Mouse (Mus musculus) heart, adult 18-20 months (tissue): Measurements from ENCODE around the gene Mzf1. TPM values are rescaled to one million over a fixed set of nuclear protein-coding genes. Genes with fewer than 3 reads are reported as not detected.
A peak's percentile ranks its signal among the peaks of the same experiment; 100 is the strongest.

ENCODE experiments used
- DNase-seq, 2 experiments: peaks; one replicate each; pipeline ENCODE4 v3.0.0; 2021 to 2022; ENCODE audit warnings: mixed read lengths in 1 of 2
- total RNA-seq, 2 experiments: library from RNA; stranded (reverse); gene quantifications; 2 replicates each; pipeline ENCODE4 v1.2.3; 2021

Gene Mzf1
- total RNA-seq, 2 experiments from 2014 or later, result 0.07 to 0.21 TPM

- peak; percentile 98 to 99 for DNase-seq
These were observed 20.2 kb downstream of the Mzf1 start, which contains the start of gene Chmp2a for GRCm38 (mm10) chr7:13034148-13034977. Gene Chmp2a, minus strand, starts transcription at chr7:13034807.

- DNase-seq, result no peak
These were observed 21.0 kb downstream of the Mzf1 start for GRCm38 (mm10) chr7:13033451-13034147.

GRCm38 (mm10) chr7:13032541-13032940, 22.0 kb downstream of the Mzf1 start:
- DNase-seq, result no peak

DNA sequence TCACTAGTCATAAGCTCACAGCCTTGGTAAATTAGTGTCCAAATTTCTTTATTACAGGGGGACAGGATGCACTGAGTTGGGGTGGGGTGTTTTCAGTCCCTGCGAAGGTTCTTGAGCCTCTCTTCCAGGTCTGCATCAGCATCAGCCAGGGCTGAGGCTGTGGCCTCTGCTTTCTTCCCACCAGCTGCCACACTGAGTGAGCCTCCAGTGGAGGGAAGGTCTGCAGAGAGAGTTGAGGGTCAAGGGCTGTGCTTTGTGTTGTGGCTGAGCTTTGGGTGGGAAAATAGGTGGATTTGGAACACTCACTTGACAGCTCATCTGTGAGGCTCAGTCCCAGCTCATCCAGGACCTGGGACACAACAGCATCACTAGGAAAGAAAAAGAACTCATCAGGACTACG, 22.6 kb downstream of the Mzf1 start:
- DNase-seq, result no peak

DNA sequence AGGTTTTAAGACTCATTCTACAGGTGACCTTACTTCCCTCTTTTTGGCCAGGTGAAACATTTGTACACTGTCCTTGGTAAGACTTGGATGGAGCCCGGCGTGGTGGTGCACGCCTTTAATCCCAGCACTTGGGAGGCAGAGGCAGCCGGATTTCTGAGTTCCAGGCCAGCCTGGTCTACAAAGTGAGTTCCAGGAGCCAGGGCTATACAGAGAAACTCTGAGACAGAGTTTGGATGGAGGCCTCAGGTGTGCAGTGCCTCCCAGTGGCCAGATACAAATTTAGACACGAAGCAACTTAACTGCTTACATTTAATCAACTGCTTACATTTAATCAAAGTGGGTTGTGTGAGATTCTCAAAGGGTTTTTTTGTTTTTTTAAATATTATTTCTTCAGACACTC, 23.5 kb downstream of the Mzf1 start:
- no peak for DNase-seq

GRCm38 (mm10) chr7:13028986-13029385, 25.6 kb downstream of the Mzf1 start:
- no peak for DNase-seq

DNA sequence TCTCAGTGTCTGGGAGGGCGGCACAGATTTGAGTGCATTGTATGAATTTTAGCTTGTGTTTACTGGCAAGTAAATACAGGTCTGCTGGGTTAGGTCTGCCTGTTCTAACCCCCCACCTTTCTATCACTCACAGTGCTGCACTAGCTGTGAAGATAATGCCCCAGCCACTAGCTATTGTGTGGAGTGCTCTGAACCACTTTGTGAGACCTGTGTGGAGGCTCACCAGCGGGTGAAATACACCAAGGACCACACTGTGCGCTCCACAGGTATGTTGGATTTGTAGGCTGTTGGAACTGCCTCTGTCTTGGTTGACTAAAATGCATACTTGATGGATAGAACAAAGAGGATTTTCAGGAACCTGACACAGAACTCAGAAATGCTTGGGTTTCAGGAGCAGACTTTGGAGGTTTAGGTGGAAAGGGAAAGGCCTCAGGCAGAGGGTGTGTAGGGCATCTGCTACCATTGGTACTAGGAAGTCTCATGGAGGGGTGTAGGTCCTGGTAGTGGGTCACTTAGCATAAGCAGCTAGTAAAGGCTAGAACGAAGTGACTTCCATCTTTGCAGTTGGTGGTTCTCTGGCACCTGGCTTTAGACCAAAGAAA, 29.0 kb downstream of the Mzf1 start:
- no peak for DNase-seq

DNA sequence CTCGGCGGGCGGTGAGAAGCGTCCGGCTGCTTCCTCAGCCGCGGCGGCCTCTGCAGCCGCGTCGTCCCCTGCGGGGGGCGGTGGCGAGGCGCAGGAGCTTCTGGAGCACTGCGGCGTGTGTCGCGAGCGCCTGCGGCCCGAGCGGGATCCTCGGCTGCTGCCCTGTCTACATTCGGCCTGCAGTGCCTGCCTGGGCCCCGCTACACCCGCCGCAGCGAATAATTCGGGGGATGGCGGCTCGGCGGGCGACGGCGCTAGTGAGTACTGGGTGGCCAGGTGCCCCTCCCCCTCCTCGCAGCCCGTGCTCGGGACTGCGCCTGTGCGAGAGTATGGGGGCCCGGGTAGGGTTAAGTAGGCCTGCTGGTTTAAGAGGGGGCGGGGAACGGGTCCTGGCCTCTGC, 29.8 kb downstream of the Mzf1 start:
- peak; percentile 56 to 66 for DNase-seq

- peak; percentile 94 to 96 for DNase-seq
These were observed 30.4 kb downstream of the Mzf1 start for GRCm38 (mm10) chr7:13023928-13024731.

DNA sequence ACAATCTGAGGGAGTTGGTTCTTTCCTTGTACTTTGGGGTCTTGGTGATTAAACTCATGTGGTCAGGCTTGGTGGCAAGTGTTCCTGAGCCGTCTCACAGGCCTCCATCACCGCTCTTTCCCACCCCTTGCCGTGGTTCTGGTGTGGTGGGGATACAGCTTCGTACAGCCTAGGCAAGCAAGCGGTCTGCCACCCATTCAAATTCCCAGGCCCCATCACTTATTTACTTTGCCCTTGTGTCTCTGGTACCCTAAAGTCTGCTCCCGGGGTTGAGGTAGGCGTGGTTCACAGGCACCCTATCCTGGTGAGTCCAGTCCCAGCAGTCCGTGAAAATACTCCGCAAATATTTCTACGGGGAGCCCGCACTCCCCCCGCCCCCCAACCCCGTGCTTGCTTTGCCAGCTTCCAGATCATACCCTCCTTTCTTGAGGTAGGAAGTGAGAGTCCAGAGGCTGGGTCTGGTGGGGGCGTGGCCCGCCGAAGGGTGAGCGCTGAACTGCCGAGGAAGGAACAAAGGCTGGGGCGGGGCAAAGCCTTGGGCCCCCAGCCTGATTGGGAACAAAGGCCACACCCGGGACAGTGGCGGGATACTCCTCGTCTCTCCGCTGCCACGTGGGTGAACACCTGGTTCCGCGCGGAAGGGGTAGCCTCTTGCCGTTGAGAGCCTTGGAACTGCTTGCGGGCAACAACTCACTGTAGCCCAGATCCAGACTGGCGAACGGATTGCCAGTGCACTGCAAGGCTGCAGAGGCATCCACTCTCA, 31.6 kb downstream of the Mzf1 start:
- DNase-seq, result peak; percentile 63 to 84

DNA sequence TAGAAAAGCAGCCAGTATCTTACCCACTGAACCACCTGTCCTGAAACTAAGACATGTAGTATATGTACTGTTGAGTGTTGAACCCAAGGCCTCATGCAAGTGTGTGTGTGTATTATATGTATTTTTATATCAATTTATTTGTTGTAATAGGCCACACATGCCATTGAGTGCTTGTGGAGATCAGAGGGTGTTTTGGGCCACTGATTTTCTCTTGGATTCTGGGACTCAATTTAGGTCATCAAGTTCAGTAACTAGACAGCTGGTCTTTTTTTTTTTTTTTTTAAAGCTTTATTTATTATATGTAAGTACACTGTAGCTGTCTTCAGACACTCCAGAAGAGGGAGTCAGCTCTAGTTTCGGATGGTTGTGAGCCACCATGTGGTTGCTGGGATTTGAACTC, 39.3 kb downstream of the Mzf1 start:
- no peak for DNase-seq

- no peak for DNase-seq
These were observed 40.2 kb downstream of the Mzf1 start for GRCm38 (mm10) chr7:13014275-13014839.

- no peak for DNase-seq
These were observed 40.9 kb downstream of the Mzf1 start for GRCm38 (mm10) chr7:13013671-13014070.

- no peak for DNase-seq
These were observed 44.3 kb downstream of the Mzf1 start, which contains the start of gene Zbtb45 for GRCm38 (mm10) chr7:13010005-13010908. Gene Zbtb45, minus strand, starts transcription at chr7:13010034.

- peak; percentile 94 to 96 for DNase-seq
These were observed 45.2 kb downstream of the Mzf1 start for GRCm38 (mm10) chr7:13009143-13010004.

DNA sequence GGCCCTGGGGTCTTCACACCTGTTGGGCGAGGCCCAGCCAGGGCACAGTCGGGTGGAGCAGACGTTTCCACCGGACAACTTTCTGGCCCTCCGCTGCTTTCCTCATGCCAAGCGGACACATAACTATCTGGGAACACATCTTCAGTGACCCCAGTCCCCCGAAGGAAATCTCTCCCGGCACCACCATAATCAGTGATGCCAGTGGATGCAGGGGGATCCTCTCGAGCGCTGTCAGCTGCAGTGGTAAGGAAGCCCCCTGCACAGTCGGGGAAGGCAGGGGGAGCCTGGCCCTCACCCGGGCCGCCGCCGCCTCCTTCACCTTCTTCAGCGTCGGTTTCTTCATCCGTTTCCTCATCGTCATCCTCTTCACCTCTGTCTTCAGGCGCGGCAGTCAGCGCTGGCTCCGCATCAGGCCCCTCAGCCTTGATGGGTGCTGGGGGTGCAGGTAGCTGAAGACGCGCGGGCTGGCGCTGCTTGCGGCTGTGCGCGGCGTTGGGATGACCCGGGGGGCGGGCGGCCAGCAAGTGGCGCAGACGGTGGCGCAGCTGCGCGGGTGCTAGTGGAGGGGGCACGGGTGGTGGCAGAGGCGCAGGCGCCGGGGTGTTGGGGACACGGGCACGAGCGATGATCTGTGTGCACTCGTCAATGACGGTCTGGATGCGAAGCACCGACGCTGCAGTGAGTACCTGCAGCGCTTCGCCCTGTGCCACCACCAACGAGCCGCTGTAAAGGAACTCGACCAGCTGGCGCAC, 47.0 kb downstream of the Mzf1 start:
- DNase-seq, result no peak

GRCm38 (mm10) chr7:13006531-13006930, 48.0 kb downstream of the Mzf1 start:
- no peak for DNase-seq

DNA sequence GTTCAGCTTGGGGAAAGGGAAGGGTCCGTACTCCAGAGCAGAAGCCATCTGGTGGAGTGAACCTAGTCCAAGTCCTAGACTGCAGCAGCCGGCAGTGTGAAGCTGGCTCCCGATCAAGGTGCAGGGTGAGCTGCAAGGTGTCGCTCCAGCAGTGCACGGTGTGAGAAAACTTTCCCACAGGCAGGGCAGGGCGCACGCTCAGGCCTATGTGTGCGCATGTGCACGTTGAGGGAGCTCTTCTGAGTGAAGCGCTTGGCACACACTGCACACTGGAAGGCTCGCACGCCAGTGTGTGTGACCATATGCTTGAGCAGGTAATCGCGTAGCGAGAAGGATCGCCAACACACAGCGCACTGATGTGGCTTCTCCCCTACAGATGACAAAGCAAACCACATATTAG, 48.6 kb downstream of the Mzf1 start:
- DNase-seq, result no peak
